Mouse (Mus musculus) small intestine, adult 2 months (tissue): ENCODE measurements around the gene Fut4.

Experiments
- CTCF ChIP-seq: fragments of 200-500 bp; IDR thresholded peaks from 2 replicates; pipeline ENCODE4 v1.5.1; 2012; ENCODE audit warnings: low read depth, mild to moderate bottlenecking, control low read depth, inconsistent platforms, low read length, moderate library complexity, mixed read lengths; ENCODE audit not compliant: insufficient replicate concordance, insufficient read length; ENCODE audit errors: extremely low read depth
- POLR2A ChIP-seq: fragments of 200-500 bp; IDR thresholded peaks from 2 replicates; pipeline ENCODE4 v1.6.1; 2012; ENCODE audit warnings: low read depth, mild to moderate bottlenecking, control low read depth, inconsistent platforms, low read length, moderate library complexity

DNA sequence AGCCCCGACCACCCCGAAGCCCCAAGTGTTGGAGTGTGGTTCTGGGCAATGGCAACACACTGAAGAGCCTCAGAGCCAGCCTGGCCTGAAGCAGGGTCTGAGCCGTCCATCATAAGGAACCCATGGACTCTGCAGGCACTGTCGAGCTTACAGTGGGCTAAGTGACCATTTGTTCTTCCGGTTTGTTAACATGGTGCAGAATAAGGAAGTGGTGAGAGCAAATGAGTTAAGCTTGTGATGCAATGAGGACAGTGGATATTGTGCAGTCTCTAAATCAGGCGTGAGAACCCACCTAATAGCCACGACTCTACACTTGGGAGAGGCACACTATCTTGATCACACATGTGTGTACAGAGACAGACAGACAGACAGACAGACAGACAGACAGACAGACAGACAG, 6.4 kb upstream of the Fut4 start:
- no peak for TF ChIP-seq CTCF
- TF ChIP-seq POLR2A: no peak
